Mouse (Mus musculus) heart, adult 2 months (tissue): ENCODE results near the gene Nrxn3.

Experiments used
- CTCF ChIP-seq: fragments of 200-600 bp; IDR thresholded peaks from 2 replicates; pipeline ENCODE4 v1.8.1; 2022; ENCODE audit warnings: antibody characterized with exemption, mild to moderate bottlenecking, moderate library complexity
- EP300 ChIP-seq: fragments of 200-500 bp; IDR thresholded peaks from 2 replicates; pipeline ENCODE4 v1.6.1; 2011; ENCODE audit warnings: low read depth, low read length, control low read depth; ENCODE audit not compliant: insufficient read depth
- POLR2A ChIP-seq: fragments of 200-500 bp; IDR thresholded peaks from 2 replicates; pipeline ENCODE4 v1.6.1; 2011; ENCODE audit warnings: mild to moderate bottlenecking, low read depth, low read length, control low read depth; ENCODE audit not compliant: insufficient read depth

DNA sequence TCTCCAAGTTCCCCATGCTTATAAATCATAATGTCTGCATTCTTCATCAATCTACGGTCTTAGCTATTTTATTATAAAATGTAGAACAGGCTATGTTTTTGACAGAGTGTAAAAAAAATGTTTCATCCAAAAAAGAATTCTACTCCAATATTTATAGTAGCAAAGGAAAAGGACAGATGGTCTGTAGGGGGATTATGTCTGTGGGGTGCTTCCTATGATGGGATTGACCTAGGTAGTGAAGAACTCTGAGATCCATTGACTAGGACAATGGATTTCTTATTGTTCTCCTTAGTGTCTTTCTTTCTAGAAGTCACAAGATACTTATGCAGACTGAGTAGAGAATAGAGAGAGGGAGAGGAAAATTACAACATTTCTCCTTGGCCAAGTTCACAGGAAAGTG lies 1161.9 kb downstream of the Nrxn3 start:
- TF ChIP-seq CTCF (no peak), POLR2A (no peak), EP300 (no peak)
